Mouse (Mus musculus): ENCODE data around the gene Cd27. TPM values are rescaled to one million over a fixed set of nuclear protein-coding genes. Genes with fewer than 3 reads are reported as not detected.

Cd27 gene
- 688 TPM for polyA plus RNA-seq (2017; shearing (Covaris generic))

DNA sequence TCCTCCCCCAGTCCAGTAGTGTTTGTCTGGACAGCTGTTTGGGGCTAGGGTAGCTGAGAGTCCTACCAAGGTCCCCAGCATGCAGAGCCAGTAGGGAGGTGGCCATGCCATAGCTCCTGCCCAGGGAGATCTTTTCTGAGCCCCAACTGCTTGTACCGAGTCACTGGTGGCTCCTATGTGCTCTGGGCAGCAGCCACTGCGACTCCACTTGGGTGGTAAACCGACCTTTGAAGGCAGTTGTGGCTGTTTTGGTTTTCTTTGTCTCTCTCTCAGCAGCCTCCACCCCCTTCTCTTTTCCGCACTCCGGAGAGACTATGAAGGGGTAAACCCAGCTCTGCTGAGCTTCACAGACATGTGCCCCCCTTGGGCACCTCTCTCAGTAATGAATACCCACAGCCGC is at the start of gene Cd27:
TSS of gene Cd27 (minus strand) at position 229 of the 400 bp plus-strand sequence.

DNA sequence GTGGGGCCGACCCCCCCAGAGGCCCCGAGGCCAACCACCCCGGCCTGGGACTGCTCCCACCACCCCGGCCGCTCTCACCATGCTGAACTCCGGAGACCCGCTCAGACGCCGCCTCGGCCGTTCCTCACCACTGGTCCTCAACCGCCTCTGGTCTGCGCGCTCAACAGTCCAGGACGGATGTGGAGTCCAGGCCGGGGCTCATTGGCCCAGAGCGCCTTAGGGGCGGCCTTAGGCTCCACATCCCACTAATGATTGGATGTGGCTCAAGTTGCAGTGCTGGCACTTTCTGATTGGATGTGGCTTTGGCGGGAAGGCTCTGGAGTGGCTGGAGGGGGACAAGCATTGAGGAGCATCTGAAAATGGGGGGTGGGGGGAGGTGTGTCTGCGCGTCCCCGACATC is 49.1 kb upstream of the Cd27 start, which contains the start of gene Tuba3a:
TSS of gene Tuba3a (minus strand) at position 153 of the 400 bp plus-strand sequence.

DNA sequence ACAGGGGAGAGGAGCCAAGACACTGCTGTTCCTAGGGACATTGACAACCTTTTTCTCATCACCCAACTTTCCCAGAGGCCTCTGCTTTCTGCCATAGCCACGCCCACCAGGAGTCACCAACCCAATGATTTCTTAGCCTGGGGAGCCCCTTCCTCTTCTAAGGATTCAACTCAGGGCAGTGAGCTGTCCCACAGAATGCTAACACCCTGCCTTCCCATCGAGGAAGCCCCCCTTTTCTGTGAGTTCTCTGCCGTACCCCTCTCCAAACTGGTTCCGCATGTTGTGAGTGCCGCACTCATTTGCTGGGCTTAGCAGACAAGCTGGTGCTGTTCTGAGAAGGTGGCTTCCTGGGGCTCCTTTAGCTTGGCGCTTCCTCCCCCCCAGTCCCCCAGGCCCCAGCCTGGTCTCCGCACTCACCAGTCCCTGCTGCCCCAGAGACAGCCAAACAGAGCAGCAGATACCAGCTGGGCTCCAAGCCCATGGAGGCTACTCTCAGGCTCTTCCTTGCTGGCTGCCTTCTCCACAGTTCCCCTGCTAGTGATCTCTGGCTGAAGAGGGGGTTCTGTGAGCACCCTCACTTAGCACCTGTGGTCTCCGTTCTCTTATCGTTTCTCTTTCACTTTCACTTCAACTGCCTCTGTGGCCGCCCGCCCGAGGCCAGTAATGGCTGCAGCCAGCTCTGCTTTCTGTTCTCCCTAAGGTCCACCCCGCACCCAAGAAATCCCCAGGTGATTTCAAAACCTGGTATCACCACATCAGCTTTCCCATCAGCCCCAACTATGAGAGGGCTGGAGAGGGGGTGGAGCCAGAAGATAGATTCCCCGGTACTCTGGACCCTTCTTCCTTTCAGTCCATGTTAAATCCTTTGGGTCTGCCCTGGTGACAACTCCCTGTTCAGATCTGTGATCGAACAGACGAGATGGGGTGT is 5.4 kb downstream of the Cd27 start, which contains the start of gene Tapbpl:
TSS of gene Tapbpl (minus strand) at position 744 of the 928 bp plus-strand sequence.

DNA sequence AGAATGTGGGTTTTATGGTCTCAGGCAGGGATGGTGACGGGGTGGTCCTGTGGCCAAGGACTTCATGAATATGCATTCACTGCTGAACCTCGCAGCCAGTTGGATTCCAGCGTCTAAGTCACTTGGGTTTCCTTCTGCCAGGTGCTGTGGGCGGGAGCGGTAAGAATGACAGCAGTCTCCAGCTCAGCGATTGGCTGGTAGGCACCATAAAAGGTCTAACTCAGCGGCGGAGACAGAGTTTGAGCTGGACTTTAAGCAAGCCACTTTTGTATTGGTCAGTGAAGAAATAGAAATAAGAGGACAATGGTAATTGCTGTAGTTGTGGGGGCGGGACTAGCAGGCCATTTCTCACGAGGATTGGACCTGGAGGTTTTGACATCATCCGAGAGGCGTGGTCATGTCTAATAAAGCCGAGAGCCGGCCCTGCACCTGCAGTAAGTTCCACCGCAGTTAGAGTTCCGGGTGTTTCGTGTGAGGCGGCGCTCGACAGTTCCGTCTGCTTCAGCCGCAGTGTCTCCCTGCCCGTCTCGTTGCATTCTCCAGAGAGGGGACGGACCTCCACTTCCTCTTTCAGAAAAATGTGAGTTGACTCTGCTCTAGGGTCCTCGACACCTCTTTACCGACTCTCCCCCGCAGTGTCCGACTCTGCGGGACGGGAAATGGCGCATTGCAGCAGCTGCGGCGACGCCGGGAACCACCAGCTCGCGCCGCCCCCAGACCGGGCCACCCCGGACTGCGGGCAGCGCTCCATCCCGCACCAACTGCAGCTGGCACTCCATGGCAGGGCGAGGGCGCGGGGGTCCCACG is 21.5 kb downstream of the Cd27 start, which contains the start of gene Vamp1:
TSS of gene Vamp1 (plus strand) at position 404 of the 807 bp plus-strand sequence.

DNA sequence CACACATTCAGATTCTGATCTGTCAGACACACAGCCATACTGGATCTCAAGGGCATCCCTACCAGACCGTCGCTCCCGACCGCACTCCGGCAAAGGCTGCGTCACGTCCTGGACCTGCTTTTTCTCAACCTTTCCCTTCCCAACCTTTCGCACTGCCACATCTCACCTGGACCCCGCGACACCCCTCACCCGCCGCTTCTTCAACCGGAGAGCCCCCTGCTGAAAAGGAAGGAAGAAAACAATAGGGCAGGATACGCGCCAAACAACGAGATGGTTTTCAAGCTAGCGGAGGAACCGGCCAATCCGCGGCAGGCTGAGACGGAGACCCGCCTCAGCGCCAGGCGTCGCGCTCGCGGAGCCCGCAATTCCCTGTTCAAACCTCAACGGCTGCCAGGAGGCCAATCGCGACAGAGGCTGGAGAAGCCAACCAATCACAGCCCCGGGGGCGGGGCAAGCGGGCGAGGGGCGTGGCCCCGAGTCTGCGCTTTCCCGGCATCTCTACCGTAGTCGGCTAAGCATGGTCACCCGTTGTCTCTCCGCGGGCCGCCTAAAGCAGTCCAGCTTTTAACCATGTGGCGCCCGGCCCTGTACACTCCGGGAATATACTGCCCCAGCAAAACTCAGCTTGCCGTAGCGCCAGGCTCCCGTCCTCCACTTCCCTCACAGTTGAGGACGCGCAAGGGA is 45.3 kb downstream of the Cd27 start, which contains the start of the genes Ncapd2 and Mrpl51:
TSS of gene Ncapd2 (minus strand) at position 370 of the 684 bp plus-strand sequence.
TSS of gene Mrpl51 (plus strand) at position 470 of the 684 bp plus-strand sequence.

Other genes starting within 250 kb of the Cd27 start
- gene Pianp, start 240.3 kb downstream of the Cd27 start, polyA plus RNA-seq (2017; shearing (Covaris generic)): not detected
- 22.4 TPM for gene Zfp384, start 227.9 kb downstream of the Cd27 start, polyA plus RNA-seq (2017; shearing (Covaris generic))
- 87.6 TPM for gene Ing4, start 197.2 kb downstream of the Cd27 start, polyA plus RNA-seq (2017; shearing (Covaris generic))
- gene Acrbp, start 187.3 kb downstream of the Cd27 start, polyA plus RNA-seq (2017; shearing (Covaris generic)): 28.2 TPM
- 18.5 TPM for gene Lpar5, start 169.1 kb downstream of the Cd27 start, polyA plus RNA-seq (2017; shearing (Covaris generic))
- 81.7 TPM for gene Chd4, start 141.0 kb downstream of the Cd27 start, polyA plus RNA-seq (2017; shearing (Covaris generic))
- gene Nop2, start 105.1 kb downstream of the Cd27 start, polyA plus RNA-seq (2017; shearing (Covaris generic)): 67.0 TPM
- gene Iffo1, start 91.8 kb downstream of the Cd27 start, polyA plus RNA-seq (2017; shearing (Covaris generic)): 13.0 TPM
- gene Gapdh, start 70.5 kb downstream of the Cd27 start, polyA plus RNA-seq (2017; shearing (Covaris generic)): 406 TPM
- gene Ncapd2, start 45.3 kb downstream of the Cd27 start, polyA plus RNA-seq (2017; shearing (Covaris generic)): 30.2 TPM
- gene Mrpl51, start 45.2 kb downstream of the Cd27 start, polyA plus RNA-seq (2017; shearing (Covaris generic)): 108 TPM
- 62.0 TPM for gene Vamp1, start 21.5 kb downstream of the Cd27 start, polyA plus RNA-seq (2017; shearing (Covaris generic))
- 139 TPM for gene Tapbpl, start 5.2 kb downstream of the Cd27 start, polyA plus RNA-seq (2017; shearing (Covaris generic))
- gene Tuba3a, start 49.0 kb upstream of the Cd27 start, polyA plus RNA-seq (2017; shearing (Covaris generic)): 1.6 TPM
- gene Ltbr, start 76.9 kb upstream of the Cd27 start, polyA plus RNA-seq (2017; shearing (Covaris generic)): not detected
- not detected for gene Scnn1a, start 83.6 kb upstream of the Cd27 start, polyA plus RNA-seq (2017; shearing (Covaris generic))
- gene Tnfrsf1a, start 112.4 kb upstream of the Cd27 start, polyA plus RNA-seq (2017; shearing (Covaris generic)): 42.9 TPM
- gene Plekhg6, start 143.8 kb upstream of the Cd27 start, polyA plus RNA-seq (2017; shearing (Covaris generic)): 0.09 TPM

Data from activated CD4-positive, CD25-positive, alpha-beta regulatory T cell, adult 9 weeks (primary cell).